Mouse (Mus musculus) kidney, postnatal 25 days (tissue): ENCODE results near the gene Lrrc26.

Experiments used
- DNase-seq, 2 experiments: peaks; one replicate each; pipeline ENCODE4 v3.0.0; 2021; ENCODE audit warnings: mixed read lengths in 2 of 2

Lrrc26 gene

DNA sequence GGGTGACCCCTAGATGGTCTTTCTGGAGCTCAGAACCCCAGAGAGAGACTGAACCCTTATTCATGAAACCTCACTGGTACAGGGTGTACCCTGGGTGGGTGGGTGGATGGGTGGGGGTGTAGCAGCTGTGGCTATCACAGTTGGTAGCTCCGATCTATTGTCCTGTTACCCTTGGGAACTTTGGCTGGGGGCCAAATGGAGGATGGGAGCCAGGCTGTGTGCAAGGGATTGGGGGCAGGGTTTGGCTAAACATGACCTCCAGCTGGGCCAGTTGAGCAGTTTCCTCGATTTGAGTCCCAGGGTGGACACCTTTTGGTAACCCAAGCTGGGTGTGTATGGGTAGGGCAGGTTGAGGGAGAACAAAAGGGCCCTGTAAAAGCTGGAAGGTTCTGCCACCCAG is 23.0 kb upstream of the Lrrc26 start:
- peak; percentile 85 to 87 for DNase-seq

DNA sequence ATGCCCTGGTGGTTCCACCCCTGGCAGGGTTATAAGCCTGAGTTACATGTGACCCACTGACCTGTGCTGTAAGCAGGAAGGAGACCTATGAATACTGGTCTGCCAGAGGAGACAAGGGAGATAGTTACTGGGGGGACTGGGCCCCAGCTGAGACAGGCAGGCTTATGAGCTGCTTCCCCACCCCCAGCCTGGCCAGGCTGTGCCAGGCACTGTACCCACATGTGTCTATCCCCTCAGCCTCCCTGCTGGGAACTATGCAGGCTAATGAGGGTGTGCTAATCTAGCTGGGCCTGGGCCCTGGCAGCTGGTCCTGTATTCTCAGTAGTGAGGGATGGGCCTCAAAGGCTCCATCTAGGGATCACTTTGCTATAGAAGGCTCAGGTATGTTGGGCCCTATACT is 22.5 kb upstream of the Lrrc26 start:
- peak in 1 of 2 experiments; percentile 55 for DNase-seq

DNA sequence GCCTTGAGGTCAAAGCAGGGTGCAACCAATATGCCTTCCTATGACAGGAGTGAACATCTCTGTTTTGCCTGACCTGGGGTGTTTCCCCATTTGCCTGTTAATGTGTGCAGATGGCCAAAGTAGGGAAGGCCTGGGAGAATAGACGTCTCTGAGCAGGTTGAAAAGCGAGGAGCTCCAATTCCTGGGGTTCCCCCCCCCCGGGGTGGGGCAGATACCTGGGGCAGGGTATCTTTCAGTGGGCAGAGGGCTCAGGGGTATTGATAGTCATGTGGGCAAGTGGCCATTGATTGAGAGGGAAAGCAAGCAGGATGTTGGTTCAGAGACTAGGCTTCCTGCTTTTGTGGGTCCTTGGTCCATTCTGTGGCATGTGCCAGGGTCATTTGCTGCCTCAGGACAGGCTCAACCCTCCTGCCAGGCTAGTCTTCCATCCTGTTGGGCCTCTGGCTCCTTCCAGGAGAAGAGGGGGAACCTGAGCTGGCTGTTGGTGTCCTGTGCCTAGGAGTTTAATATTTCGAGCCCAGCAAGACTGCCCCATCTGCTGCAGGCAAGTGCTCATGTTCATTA is 21.9 kb upstream of the Lrrc26 start:
- DNase-seq: no peak

DNA sequence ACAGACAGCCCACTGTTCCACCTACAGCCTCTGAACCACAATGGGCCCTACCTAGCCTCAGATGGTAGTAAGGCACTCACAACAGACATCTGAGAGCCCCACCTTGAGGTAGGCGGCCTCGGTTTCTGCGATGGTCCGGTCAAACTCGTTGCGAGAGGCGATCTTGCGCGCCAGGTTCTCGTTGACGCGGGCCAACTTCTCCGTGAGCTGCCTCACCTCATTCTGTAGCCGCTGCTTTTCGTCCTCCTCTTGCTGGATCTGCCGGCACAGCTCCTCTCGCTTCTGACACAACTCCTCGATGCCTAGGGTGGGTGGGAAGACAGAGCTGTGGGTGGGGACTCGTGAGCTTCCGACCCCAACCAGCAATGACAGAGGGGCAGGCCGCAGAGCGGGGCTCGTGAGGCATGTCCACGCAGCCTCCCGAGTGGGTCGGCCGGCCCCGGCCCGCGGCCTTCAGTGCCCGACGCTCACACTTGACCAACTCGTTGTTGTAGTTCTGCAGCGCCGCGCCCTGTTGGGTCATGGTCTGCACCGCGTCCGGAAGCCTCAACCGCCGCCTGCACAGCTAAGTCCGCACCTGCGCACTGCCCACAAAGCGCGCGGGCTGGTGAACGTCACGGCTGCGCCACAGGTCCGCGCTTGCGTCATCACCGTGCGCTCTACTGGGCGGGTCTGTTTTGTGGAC is 17.7 kb upstream of the Lrrc26 start, which contains the start of the genes Ssna1 and Anapc2:
Gene Ssna1 (minus strand): TSS at position 612 of the 685 bp plus-strand sequence.
Gene Anapc2 (plus strand): TSS at position 652 of the 685 bp plus-strand sequence.
- peak; percentile 98 to 99 for DNase-seq

DNA sequence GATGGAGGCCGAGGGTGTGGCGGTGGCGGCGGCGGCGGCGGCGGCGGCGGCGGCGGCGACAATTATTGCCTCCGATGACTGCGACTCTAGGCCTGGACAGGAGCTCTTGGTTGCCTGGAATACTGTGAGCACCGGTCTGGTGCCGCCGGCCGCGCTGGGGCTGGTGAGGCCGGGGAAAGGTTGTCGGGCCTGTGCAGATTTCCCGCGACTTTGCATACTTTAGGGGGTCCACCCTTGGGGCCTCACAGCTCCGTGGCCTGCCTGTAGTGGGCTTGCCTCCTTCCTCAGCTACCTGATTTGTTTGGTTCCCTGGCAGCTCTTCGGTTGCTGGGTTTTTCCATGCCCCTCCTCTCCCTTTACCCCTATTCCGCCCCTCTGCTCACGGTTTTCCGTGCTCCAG is 17.2 kb upstream of the Lrrc26 start:
- DNase-seq: no peak

DNA sequence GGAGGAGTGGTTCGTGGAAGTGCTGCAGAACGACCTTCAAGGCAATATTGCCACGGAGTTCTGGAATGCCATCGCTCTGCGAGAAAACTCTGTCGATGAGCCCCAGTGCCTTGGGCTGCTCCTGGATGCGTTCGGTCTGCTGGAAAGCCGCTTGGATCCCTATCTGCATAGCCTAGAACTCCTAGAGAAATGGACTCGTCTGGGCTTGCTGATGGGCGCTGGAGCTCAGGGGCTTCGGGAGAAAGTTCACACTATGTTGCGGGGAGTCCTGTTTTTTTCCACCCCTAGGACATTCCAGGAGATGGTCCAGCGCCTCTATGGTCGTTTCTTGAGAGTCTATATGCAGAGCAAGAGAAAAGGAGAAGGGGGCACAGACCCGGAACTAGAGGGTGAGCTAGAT is 16.7 kb upstream of the Lrrc26 start:
- DNase-seq: no peak

DNA sequence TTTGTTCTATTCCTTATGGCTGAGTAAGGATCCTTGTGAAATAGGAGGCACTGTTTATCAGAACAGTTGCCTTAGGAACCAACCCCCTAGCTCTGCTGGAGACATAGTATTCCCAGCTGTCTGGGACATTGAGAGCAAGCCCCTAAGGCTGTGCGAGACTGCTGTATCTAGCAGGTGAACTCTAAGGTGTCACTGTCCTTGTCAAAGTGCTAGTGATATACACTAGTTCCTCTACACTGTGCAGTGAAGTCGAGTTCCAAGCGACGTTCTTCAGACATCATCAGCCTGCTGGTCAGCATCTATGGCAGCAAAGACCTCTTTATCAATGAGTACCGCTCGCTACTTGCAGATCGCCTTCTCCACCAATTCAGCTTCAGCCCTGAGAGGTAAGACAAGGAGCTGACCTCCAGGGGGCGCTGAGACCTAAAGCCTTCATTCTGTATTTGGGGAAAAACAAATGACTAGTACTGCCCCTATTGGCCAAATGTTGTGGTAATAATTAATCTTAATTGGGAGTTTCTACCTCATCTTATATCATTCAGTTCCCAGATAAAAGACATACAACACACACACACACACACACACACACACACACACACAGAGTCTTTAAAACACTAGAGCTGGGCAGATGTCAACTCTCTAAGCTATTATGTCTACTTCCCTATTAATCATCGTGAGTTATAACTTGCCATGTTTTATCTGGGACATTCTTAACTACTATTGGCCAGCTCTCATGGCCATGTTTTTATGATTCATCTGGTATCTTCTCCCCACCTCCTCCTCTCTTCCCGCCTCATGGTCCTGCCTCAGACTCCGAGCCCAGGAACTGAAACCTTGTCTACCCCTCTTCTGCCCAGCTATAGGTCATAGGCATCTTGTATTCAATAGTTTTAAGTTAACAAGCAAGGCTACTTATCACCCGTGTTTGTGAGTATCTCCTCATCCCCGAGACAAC is 10.5 kb upstream of the Lrrc26 start:
- peak; percentile 87 to 93 for DNase-seq

DNA sequence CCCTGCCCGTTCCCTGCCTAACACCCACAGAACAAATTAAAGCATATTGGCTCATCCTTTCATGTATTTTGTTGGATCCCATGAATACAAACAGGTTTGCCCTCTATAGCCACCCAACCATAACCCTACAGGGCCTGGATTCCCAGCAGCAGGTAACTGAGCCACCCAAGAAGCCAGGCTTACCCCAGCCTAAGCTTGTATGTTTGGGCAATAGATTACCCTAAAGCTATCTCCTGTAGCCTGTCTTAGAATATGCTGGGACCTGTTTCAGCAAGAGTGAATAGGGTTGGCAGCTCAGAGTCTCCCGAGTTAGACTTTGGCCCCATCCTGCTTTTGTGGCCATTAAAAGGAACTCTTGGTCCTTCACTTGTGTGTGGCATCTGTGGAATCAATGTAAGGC is 4.2 kb upstream of the Lrrc26 start:
- no peak for DNase-seq

DNA sequence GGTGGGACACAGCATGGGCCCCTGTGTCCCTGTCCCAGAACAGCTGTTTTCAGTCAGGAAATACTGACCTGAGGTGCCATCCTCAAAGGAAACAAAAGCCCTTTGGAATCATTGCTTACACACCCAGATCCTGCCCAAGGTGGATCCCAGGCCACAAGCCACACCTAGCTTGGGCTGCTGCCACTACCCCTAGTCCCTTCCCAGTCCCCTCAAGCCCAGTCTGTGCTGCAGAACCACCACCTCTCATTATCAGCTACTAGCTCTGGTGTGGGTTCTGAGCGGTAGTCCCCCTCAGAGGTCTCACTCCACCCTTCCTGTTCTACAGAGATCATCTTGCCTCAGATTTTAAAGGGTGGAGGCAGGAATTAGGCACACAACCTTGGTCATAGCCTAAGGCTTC is 3.4 kb upstream of the Lrrc26 start:
- no peak for DNase-seq

DNA sequence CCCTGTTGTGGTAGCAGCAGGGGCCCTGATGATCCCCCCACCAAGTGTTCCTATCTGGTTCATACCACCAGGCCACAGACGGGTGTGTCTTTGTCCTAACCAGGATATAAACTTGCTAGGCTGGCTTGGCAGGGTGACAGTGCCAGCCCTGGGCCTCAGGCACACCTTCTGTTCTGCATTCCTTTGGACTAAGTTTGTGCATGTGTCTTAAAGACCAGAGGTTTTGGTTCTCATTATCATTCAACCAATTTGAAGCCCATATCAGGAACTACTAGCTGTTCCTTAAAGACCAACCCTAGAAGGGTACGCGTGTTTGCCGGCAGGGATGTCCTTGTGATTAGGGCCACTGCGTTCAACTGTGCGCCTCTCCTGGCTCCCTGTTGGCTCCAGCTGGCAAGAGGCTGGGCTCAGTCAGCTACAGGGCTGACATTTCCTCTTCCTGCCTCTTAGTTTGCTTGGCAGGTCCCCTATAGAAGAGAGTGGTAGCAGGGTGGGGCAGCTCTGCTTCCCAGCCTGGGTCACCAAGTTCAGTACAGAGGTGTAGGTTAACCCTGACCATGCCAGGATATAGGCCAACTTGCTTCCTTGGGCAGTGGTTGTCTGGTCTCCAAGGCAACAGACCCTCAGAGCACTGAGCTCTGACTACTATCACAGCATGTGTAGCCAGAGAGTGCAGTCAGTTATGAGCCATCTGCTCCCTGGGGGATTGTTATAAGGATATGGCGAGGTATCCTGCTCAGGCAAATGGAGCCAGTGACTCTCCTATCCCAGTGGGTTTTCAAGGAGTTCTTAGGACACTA is 2.7 kb upstream of the Lrrc26 start:
- peak; percentile 47 to 65 for DNase-seq

DNA sequence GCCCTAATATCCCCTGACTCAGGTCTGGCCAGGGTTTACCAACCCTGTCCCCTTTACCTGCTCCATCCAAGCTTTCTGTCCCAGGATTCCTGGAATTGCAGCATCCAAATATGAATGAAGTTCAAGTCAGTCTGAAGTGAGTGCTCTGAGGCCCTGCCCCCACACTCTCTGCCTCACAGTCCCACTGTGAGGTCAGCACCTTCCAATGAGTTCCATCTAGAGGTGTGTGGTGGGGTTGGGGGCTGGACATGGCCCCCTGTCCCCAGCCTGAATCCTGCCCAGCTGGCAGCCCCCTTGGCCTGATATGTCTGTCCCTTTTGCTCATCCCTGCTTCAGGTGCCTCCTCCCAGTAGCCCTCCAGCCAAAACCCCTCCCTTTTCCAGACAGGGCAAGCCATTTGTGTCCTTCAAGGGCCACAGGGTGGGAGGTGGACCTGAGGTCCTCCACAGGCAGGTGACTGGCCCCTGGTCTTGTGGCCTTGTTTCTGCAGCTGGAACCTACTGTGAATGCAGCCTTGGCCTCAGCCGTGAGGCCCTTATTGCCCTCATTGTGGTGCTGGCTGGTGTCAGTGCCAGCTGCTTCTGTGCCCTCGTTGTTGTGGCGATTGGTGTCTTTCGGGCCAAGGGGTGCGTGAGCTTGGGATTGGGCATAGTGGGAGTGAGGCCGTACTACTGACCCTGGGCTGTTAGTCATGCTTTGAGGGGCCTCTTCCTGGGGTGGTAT is 1.6 kb upstream of the Lrrc26 start, which contains the start of gene Tmem210:
Gene Tmem210 (plus strand): TSS at position 219 of the 723 bp plus-strand sequence.
- no peak for DNase-seq

DNA sequence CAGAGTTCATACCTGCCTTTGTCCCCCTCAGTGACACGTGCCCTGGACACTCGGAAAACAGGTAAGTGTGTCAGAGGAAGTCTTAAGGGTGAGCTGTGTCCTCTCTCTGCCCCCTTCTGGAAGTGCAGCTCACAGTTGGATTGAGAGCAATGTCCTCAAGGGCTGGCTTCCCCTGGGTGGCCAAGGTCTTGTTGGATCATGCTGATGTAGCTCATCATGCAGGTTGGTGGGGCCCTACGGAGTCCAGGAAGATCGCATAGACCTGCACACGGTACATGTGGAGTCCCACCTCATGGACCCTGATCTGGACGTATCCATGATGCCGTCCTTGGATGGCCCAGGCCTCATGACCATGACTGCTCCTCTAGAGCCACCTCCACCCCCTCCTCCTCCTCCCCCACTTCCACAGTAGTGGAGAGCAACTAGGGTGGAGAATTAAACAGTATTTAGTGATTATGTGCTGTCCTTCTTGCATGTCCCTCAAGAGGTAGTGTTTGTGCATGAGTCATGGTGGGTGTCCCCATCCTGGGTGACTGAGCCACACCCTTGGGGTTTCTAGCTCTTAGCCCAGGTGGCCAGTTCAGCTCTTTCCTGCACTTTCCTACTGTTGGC is 875 bp upstream of the Lrrc26 start:
- DNase-seq: no peak

DNA sequence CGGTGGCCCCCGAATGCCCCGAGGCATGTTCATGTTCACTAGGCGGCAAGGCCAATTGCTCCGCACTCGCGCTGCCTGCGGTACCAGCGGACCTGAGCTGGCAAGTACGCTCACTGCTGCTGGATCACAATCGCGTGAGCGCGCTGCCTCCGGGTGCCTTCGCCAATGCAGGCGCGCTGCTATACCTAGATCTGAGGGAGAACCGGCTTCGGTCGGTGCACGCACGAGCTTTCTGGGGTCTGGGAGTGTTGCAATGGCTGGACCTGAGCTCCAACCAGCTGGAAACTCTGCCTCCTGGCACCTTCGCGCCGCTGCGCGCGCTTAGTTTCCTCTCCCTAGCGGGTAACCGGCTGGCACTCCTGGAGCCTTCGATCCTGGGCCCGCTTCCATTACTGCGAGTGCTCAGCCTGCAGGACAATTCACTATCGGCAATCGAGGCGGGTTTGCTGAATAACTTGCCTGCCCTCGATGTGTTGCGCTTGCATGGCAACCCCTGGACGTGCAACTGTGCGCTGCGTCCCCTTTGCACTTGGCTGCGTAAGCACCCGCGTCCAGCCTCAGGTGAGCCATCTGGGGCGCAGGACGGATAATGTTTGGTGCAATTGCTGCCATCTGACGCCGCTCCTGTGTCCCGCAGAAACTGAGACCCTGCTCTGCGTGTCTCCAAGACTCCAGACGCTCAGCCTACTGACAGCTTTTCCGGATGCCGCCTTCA is 543 bp downstream of the Lrrc26 start:
- peak; percentile 34 to 62 for DNase-seq

DNA sequence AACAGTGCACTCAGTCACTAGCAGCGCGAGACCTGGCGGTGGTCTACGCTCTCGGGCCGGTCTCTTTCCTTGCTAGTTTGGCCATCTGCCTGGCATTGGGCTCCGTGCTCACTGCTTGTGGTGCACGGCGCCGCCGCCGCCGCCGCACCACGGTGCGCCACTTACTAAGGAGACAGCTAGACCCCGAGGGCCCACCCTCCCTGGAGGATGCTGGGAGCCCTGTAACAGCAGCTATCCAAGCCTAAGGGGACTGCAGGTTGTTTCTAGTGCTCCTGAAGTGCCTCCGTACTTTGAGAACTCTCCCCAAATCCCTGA is 1.1 kb downstream of the Lrrc26 start:
- peak in 1 of 2 experiments; percentile 19 for DNase-seq

DNA sequence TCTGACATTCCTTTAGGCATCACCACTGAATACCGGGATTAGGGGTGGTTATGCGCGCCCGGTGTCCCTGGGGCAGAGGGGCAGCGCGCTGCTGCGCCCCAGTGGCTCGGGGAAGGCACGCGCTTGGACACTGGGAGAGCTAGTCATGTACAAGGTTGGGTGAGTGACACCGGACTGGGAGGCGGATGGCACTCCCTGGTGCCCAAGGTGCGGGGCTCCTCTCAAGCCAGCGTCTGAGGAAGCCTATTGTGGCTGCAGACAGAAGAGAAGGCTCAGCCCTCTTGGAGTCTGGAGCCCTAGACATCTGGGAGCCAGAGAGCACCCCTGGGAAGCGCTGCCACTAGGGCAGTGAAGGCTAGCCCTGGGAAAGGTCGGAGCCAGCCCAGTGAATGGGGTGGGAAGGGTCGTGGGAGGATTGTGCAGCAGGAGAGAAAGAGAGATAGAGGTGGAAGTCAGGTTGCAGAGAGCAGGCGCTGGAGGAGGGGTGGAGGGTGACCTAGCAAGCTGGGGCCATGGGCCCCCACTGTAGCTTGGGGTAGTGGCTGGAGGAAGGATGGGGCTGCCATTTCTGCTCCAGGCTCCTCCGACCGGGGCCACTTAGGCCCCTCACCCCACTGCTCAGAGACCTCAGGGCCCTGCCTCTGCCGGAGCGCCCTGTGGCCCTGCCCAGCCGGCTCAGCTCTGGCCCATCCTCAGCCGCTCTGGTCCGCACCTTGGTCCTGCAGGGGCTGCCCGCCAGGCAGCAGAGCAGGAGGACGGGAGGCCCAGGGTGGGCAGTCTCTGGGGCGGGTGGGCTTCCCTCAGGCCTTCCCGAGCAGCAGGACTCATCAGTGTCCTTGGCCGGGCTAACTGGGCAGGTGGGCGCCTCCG is 1.7 kb downstream of the Lrrc26 start:
- DNase-seq: peak in 1 of 2 experiments; percentile 22

DNA sequence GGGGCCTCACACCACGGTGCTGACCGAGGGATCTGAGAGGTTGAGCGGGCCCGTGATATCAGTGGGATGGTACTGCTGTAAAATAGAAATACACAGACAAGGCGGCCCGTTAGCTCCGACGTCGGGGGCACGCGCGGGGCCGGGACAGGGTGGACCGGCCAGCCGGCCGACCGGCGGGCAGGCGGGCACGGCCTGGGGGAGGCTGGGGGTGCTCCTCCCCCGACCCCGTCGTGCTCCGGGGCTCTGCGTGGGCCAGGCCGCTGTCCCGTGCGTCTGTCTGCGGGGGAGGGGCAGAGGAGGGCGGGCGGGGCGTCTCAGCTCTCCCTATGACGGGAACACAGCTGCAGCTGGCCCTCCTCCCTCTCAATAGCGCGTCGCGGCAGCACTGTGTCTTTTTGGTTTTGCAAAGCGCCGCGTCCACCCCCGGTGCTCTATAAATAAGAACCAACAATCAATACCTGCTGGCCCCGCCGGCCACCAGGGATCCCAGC is 2.4 kb downstream of the Lrrc26 start:
- DNase-seq: peak in 1 of 2 experiments; percentile 14

DNA sequence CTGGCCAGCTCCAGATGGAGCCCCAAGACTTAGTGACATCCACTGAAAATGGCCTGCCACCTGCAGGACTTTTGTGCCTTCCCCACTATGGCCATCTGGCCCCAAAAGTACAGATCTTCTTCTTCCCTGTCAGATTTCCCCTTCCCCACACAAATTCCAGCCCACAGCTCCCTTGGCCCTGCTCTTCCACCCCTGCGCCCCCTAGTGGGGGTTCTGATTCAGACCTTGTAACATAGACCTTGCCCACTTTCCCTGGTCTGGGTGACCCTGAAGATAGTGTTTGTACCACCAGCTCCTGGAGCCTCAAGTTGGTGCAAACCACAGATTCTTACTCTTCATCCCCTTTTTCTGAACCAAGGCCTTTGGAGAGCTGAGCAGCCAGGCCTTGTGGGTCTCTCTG is 3.1 kb downstream of the Lrrc26 start:
- peak; percentile 75 to 88 for DNase-seq

DNA sequence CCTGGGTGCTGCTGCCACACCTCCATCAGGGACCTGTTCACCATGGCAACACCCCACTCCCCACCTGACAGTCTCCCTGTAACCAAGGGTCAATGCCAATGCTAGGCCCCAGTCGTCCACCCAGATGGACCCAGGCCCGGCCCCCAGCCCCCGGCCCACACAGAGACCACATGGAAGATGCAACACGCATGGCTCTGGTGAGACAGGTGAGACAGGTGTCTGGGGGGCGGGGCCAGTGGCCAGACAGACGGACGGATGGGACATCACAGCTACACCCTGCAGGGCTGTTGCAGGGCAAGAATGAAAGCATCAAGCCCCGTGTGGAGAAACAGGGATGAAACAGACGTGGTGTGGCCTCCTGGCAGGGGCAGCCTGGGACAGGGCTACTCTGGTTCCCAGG is 4.0 kb downstream of the Lrrc26 start:
- DNase-seq: no peak

DNA sequence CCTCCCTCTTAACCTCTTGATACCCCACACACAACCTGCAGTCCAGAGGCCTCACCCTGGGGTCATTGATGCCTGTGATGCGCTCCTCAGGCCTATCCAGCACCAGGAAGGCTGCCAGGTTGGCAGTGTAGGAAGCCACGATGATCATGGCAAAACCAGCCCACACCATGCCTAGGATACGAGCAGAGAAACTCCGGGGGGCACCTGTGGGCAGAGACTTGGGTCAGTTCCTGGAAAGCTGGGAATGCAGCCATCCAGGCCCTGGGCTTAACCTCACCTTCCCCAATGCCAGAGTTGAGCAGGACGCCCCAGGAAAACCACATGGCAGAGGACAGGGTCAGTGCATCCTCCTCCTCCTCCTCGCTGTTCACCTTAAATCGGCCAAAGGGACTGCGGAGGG is 7.4 kb downstream of the Lrrc26 start:
- DNase-seq: no peak

DNA sequence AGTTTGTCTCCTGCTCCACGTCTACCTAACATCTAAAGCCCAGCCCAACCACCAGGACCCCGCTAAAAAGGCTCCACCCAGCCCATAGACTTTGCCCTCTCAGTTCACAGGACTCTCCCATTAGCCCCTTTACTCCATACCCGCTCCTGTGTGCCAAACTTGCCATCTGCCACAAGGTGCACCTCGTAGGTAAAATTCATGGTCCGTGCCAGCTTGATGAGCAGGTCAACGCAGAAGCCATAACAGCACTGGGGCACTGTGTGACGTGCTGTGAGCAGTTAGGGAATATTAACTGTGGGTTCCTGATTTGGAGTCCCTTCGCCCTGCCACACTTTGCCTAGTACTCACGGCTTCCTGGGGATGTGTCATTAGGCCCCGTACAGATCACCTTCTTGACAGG is 8.3 kb downstream of the Lrrc26 start:
- no peak for DNase-seq
